Mouse (Mus musculus): ENCODE results near the gene Tagap. TPM values are rescaled to one million over a fixed set of nuclear protein-coding genes. Genes with fewer than 3 reads are reported as not detected.

Tagap gene
- polyA plus RNA-seq, 1 experiment, result 1.8 TPM

- DNase-seq, result no peak
- TF ChIP-seq POLR2A (IDR thresholded peaks at IDR 0.05; ENCODE audit: low read depth, low read length), result no peak
- TF ChIP-seq CTCF (conservative IDR thresholded peaks at IDR 0.05; ENCODE audit: insufficient read depth, insufficient read length, low read depth, low read length), result no peak
- 82% methylated on average over 20 of the region's 20 CpGs for WGBS
- Histone ChIP-seq H3K36me3 (ENCODE audit: control insufficient read depth, insufficient read depth, low read length) (no peaks in the 10 kb centered on the region), H3K27ac (ENCODE audit: insufficient read depth, low read depth, low read length) (no peak overlapping the region), H3K4me3 (ENCODE audit: insufficient read depth, low read depth, low read length) (no peak overlapping the region), H3K4me1 (ENCODE audit: control insufficient read depth, insufficient read depth, low read length) (no peaks in the 10 kb centered on the region), H3K27me3 (replicated peaks; ENCODE audit: control insufficient read depth, insufficient read depth, low read length) (no peaks in the 10 kb centered on the region)
These were observed 38.6 kb upstream of the Tagap start for GRCm38 (mm10) chr17:7887071-7887815.

- TF ChIP-seq CTCF (conservative IDR thresholded peaks at IDR 0.05; ENCODE audit: insufficient read depth, insufficient read length, low read depth, low read length) (no peak), POLR2A (IDR thresholded peaks at IDR 0.05; ENCODE audit: low read depth, low read length) (no peak)
- no peaks in the 10 kb centered on the region for H3K27me3 ChIP-seq (replicated peaks; ENCODE audit: control insufficient read depth, insufficient read depth, low read length)
- no peak overlapping the region for H3K27ac ChIP-seq (ENCODE audit: insufficient read depth, low read depth, low read length)
- no peaks in the 10 kb centered on the region for H3K4me1 ChIP-seq (ENCODE audit: control insufficient read depth, insufficient read depth, low read length)
- no peak overlapping the region for H3K4me3 ChIP-seq (ENCODE audit: insufficient read depth, low read depth, low read length)
- 85% methylated on average over 6 of the region's 6 CpGs for WGBS
- no peak for DNase-seq
- no peaks in the 10 kb centered on the region for H3K36me3 ChIP-seq (ENCODE audit: control insufficient read depth, insufficient read depth, low read length)
These were observed 37.5 kb upstream of the Tagap start for GRCm38 (mm10) chr17:7888291-7888690.

GRCm38 (mm10) chr17:7889026-7889425 is 36.8 kb upstream of the Tagap start:
- no peak for DNase-seq
- H3K27ac ChIP-seq (ENCODE audit: insufficient read depth, low read depth, low read length), result no peak overlapping the region
- H3K4me3 ChIP-seq (ENCODE audit: insufficient read depth, low read depth, low read length), result no peak overlapping the region
- 79% methylated on average over 9 of the region's 9 CpGs for WGBS
- no peak for TF ChIP-seq POLR2A (IDR thresholded peaks at IDR 0.05; ENCODE audit: low read depth, low read length)
- no peak for TF ChIP-seq CTCF (conservative IDR thresholded peaks at IDR 0.05; ENCODE audit: insufficient read depth, insufficient read length, low read depth, low read length)
- H3K36me3 ChIP-seq (ENCODE audit: control insufficient read depth, insufficient read depth, low read length), result no peaks in the 10 kb centered on the region
- no peaks in the 10 kb centered on the region for H3K27me3 ChIP-seq (replicated peaks; ENCODE audit: control insufficient read depth, insufficient read depth, low read length)
- H3K4me1 ChIP-seq (ENCODE audit: control insufficient read depth, insufficient read depth, low read length), result no peaks in the 10 kb centered on the region

- no peak overlapping the region for H3K4me3 ChIP-seq (ENCODE audit: insufficient read depth, low read depth, low read length)
- H3K27me3 ChIP-seq (replicated peaks; ENCODE audit: control insufficient read depth, insufficient read depth, low read length), result no peaks in the 10 kb centered on the region
- DNase-seq, result no peak
- no peaks in the 10 kb centered on the region for H3K4me1 ChIP-seq (ENCODE audit: control insufficient read depth, insufficient read depth, low read length)
- no peak overlapping the region for H3K27ac ChIP-seq (ENCODE audit: insufficient read depth, low read depth, low read length)
- H3K36me3 ChIP-seq (ENCODE audit: control insufficient read depth, insufficient read depth, low read length), result no peaks in the 10 kb centered on the region
- 51% methylated on average over 8 of the region's 8 CpGs for WGBS
- TF ChIP-seq POLR2A (IDR thresholded peaks at IDR 0.05; ENCODE audit: low read depth, low read length) (no peak), CTCF (conservative IDR thresholded peaks at IDR 0.05; ENCODE audit: insufficient read depth, insufficient read length, low read depth, low read length) (no peak)
These were observed 33.1 kb upstream of the Tagap start for GRCm38 (mm10) chr17:7892676-7893075.

- H3K36me3 ChIP-seq (ENCODE audit: control insufficient read depth, insufficient read depth, low read length), result no peaks in the 10 kb centered on the region
- no peaks in the 10 kb centered on the region for H3K27me3 ChIP-seq (replicated peaks; ENCODE audit: control insufficient read depth, insufficient read depth, low read length)
- TF ChIP-seq POLR2A (IDR thresholded peaks at IDR 0.05; ENCODE audit: low read depth, low read length), result no peak
- no peak overlapping the region for H3K4me3 ChIP-seq (ENCODE audit: insufficient read depth, low read depth, low read length)
- no peak for DNase-seq
- H3K27ac ChIP-seq (ENCODE audit: insufficient read depth, low read depth, low read length), result no peak overlapping the region
- WGBS, result 88% methylated on average over 3 of the region's 3 CpGs
- no peaks in the 10 kb centered on the region for H3K4me1 ChIP-seq (ENCODE audit: control insufficient read depth, insufficient read depth, low read length)
These were observed 31.7 kb upstream of the Tagap start for GRCm38 (mm10) chr17:7894094-7894493.

GRCm38 (mm10) chr17:7896047-7896635 is 29.7 kb upstream of the Tagap start:
- WGBS, result 62% methylated on average over 10 of the region's 10 CpGs
- H3K27me3 ChIP-seq (replicated peaks; ENCODE audit: control insufficient read depth, insufficient read depth, low read length), result no peaks in the 10 kb centered on the region
- TF ChIP-seq CTCF (conservative IDR thresholded peaks at IDR 0.05; ENCODE audit: insufficient read depth, insufficient read length, low read depth, low read length), result no peak
- no peak for TF ChIP-seq POLR2A (IDR thresholded peaks at IDR 0.05; ENCODE audit: low read depth, low read length)
- DNase-seq, result no peak
- H3K27ac ChIP-seq (ENCODE audit: insufficient read depth, low read depth, low read length), result no peak overlapping the region
- H3K4me3 ChIP-seq (ENCODE audit: insufficient read depth, low read depth, low read length), result no peak overlapping the region
- no peaks in the 10 kb centered on the region for H3K4me1 ChIP-seq (ENCODE audit: control insufficient read depth, insufficient read depth, low read length)
- no peaks in the 10 kb centered on the region for H3K36me3 ChIP-seq (ENCODE audit: control insufficient read depth, insufficient read depth, low read length)

- H3K4me1 ChIP-seq (ENCODE audit: control insufficient read depth, insufficient read depth, low read length), result no peaks in the 10 kb centered on the region
- DNase-seq, result no peak
- WGBS, result 65% methylated on average over 11 of the region's 11 CpGs
- peak overlapping the region; percentile 12; the same call in 1 of the 2 replicates for H3K4me3 ChIP-seq (ENCODE audit: insufficient read depth, low read depth, low read length)
- H3K27ac ChIP-seq (ENCODE audit: insufficient read depth, low read depth, low read length), result no peak overlapping the region
- TF ChIP-seq POLR2A (IDR thresholded peaks at IDR 0.05; ENCODE audit: low read depth, low read length), result no peak
- TF ChIP-seq CTCF (conservative IDR thresholded peaks at IDR 0.05; ENCODE audit: insufficient read depth, insufficient read length, low read depth, low read length), result no peak
- no peaks in the 10 kb centered on the region for H3K36me3 ChIP-seq (ENCODE audit: control insufficient read depth, insufficient read depth, low read length)
- no peaks in the 10 kb centered on the region for H3K27me3 ChIP-seq (replicated peaks; ENCODE audit: control insufficient read depth, insufficient read depth, low read length)
These were observed 28.7 kb upstream of the Tagap start for GRCm38 (mm10) chr17:7897120-7897519.
